Mouse (Mus musculus) adrenal gland, postnatal 4 days (tissue): Measurements from ENCODE around the gene Smg6. TPM values are rescaled to one million over a fixed set of nuclear protein-coding genes. Genes with fewer than 3 reads are reported as not detected.

Source experiments
- DNase-seq, 2 experiments: peaks; one replicate each; pipeline ENCODE4 v3.0.0; 2021 to 2022; ENCODE audit warnings: low spot score in 2 of 2, mixed read lengths in 2 of 2
- total RNA-seq, 2 experiments: library from RNA; stranded (reverse); gene quantifications; 2 replicates each; pipeline ENCODE4 v1.2.3; 2021

Smg6 gene
- total RNA-seq, 2 experiments from 2014 or later, result 32.7 to 37.8 TPM

DNA sequence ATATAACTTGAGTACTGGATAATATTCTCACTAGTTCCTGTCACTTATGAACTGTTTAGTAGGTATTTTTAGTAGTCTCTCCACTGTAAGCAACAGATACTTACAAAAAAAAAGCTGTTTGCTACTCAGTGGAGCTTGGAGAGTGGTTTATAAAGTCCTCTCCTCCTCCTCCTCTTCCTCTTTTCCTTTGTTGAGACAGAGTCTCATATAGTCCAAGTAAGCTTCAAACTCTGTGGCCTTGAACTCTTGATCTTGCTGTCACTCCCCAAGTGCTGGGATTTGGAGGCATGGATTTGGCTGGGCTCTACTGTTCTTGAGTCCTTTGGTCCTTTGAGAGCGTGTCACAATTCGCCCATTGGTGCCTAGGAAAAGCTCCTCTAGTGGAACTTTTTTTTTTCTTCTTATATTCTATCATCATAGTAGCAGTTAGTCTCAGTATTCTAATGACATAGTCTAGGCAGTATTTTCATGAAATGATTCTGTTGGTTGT, 1.7 kb downstream of the Smg6 start:
- DNase-seq, result no peak

- no peak for DNase-seq
Measured at GRCm38 (mm10) chr11:74929111-74929510, 3.5 kb downstream of the Smg6 start.

DNA sequence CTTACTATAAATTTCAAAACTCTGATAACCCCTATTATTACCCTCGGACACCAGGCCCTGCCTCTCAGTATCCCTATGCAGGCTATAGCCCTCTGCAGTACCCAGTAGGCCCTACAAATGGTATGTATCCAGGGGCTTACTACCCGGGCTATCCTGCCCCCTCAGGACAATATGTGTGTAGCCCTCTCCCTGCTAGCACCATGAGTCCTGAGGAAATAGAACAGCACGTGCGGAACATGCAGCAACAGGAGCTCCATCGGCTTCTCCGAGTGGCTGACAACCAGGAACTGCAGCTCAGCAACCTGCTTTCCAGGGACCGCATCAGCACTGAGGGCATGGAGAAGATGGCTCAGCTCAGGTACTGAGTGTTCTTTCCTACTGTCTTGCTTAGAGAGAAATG, 4.8 kb downstream of the Smg6 start:
- no peak for DNase-seq

DNA sequence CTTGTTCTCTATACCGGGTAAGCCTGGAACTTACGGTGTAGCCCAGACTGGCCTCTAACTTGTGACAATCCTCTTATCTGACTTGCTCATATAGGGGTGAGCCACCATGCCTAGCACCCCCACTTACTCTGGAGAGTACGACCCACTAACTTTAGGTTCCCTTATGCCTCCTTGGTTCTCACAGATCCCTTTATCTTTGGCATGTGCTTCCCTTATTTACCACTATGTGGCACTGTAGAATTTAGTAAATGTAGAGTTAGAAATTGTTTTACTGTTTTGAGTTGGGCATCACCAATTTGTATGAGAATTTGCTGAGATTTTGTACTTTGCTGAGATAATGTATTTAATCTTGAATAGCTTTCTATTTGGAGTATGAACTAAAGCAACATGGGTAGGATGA, 20.7 kb downstream of the Smg6 start:
- no peak for DNase-seq

GRCm38 (mm10) chr11:74954901-74955300, 29.3 kb downstream of the Smg6 start:
- no peak for DNase-seq

- no peak for DNase-seq
Measured at GRCm38 (mm10) chr11:74956006-74956405, 30.4 kb downstream of the Smg6 start.

DNA sequence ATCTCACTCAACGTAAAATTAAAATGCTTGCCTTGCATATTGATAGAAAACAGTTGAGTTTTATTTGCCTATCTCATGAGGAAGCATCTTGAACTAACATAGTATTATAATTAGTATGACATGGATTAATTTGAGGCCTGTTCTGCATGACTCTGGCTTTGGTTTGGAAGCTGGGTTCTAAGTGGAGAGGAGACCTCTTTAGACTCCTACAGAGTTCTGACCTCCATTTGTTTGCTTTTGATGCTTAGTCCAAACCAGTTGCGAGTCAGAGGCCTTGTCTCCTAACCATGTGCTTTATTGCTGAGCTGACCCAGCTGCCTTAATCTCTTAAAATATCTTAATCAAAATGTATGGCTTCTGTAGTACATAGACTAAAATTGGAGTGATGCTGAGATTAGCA, 32.0 kb downstream of the Smg6 start:
- DNase-seq, result no peak

DNA sequence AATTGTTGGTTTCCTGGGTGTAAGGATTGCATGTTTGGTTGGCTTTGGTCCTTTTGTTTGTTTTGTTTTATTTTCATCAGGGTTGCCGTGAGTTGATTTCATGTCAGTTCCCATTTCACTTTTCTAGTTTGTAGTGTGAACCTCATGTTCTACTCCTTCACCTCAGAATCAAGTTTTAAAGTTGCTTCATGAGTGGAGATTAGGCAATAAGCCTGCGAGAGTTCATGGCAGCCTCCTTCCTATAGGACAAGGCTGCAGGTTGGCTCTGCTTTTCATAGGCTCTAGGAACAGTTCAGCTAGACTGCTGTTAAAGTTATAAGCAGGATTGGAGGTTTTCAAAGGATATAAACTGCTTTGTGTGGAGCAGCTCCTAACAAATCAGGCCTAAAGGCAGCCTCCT, 33.9 kb downstream of the Smg6 start:
- no peak for DNase-seq

DNA sequence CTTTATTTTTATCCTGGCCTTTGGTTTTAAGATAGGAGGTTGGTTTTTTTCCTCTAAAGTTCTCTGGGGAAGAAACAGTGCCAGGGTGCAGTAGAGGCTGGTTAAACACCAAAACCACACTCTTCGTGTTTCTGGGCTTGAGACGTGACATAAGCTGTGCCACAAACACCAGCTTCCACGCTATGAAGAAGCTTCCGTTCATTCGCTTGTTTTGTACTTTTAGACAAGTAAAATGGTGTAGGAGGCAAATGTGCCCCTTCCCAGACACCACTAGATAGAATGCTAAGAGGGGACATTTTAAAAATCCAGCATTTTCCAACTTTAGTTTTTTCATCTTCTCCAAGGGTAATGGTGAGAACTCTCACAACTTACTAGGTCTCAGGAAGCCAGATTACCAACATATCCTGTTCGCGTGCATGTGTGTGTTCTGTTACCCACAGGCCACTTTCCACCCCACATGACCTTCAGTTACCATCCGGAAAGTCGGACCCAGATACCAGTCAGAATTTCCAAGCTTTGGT, 34.5 kb downstream of the Smg6 start:
- no peak for DNase-seq

DNA sequence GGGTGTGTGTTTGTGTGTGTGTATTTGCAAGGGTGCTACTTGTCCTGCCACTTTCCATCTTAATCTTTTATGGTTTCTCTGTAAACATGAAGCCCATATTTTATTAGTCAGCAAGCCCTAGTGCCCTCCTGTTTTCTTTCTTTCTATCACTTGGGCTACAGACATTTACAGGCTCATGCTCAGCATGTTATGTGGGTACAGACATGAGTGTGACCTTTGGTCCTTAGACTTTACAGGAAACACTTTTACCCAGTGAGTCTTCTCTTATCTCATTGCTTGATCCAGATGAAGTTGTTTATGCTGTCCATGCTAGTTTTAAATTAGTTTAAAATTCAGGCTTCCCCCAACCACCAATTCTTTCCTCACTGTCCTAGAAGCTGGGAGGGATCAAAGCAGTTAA, 36.3 kb downstream of the Smg6 start:
- no peak for DNase-seq

GRCm38 (mm10) chr11:74962846-74963407, 37.3 kb downstream of the Smg6 start:
- DNase-seq, result no peak

DNA sequence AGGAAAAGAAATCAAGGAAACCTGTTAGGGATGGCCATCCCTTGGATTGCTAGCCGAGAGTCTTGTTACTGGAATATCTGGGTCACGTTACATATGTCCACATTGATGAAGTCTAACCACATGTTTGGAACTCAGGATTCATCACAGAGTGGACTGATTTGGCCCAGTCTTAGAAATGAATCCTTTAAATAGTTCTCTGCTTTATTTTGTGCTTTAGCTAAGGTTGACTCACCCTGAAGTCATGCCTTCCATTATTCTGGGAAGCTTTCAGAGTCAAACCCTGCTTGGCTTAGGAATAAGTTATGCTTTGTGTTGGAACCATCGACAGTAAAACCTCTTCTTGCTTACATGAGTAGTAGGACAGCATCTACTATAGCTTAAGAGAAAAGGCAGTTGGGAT, 39.9 kb downstream of the Smg6 start:
- no peak for DNase-seq

DNA sequence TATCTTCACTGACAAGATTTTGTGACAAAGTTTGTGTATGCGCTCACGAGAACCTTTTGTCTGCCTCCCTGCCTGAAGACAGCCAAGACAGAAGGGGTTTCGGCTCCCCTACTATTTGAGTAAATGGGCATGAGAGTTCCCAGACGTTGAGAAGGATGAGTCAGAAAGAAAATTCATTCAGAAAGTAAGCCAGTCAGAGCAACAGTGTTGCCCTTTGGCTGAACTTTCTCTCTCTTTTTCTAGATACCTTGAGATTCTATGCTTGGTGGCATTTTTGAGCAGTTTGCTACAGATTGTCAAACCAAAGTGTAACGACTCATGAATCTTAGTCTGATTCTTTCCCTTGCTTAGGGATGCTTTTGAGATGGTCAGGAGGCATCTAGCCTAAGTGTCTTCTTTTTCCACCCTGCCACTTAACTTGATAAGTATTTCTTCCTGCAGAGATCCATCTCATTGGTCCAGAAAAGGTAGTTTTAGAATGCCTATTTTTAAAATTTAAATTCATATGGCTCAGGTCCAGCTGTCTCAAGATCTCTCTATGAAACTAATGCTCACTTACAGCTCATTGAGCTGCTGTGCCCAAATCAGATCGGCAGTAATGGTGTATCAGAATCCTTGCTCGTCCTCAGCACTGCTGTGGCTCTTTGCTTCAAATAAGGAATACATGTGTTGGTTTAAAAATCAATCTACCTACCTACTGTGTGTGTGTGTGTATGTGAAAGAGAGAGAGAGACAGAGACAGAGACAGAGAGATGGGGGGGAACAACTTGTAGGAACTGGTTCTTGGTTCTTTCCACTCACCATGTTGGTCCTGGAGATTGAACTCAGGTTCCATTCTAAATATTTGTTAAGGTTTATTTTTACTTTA, 47.9 kb downstream of the Smg6 start:
- DNase-seq, result no peak

GRCm38 (mm10) chr11:74974615-74975014, 49.0 kb downstream of the Smg6 start:
- no peak for DNase-seq

DNA sequence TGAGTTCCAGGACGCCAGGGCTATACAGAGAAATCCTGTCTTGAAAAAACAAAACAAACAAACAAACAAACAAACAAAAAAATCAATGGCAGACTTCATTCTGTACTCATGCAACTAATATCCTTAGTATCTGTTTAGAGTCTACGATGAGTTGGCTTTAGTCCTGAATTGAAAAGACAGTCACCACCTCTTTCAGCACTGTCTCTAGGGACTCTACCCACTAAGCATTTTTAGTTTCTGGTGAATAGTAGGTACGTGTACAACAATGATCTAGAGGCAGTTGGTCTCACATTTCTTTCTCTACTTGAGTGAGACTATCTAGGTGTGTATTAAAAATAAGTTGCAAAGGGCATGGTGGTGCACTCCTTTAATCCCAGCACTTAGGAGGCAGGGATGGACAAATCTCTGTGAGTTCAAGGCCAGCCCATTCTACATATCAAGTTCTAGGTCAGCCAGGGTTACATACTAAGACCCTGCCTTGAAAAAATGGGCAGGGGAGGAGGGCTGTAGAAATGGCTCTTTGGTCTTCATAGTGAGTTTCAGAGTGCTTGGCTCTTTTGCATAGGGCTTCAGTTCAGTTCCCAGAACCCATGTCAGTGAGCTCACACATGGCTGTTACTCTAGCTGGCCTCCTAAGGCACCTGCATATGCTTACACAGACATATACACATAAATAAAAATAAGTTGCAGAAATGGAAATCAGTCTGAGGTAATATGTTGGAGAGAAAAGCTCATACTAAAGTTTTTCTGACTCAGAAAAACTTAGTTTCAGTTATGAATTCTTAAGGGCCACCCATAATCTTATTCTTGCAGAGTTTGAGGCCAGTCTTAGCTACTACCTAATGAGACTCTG, 51.4 kb downstream of the Smg6 start:
- DNase-seq, result no peak

- peak; percentile 54 to 67 for DNase-seq
Measured at GRCm38 (mm10) chr11:74981464-74981863, 55.8 kb downstream of the Smg6 start.

- no peak for DNase-seq
Measured at GRCm38 (mm10) chr11:74982241-74982640, 56.6 kb downstream of the Smg6 start.

GRCm38 (mm10) chr11:74988162-74988561, 62.5 kb downstream of the Smg6 start:
- DNase-seq, result no peak

DNA sequence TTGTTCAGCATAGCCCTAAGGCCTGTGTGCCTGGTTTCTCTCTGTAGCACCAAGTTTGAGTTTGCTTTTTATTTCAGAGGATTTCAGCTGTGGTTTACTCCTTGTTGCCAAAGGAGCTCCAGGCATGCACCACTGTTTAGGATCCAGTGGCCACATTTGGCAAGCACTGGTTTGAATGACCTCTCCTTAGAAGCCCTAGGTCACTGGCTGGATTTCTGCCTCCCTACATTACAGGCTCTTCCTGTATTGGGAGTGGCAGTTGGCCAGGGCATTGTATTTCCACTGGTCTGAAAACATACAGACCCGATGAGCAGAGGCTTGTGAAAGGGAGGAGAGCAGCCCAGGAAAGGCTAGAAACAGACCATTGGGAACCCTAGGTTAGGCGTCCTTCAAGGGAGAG, 63.4 kb downstream of the Smg6 start:
- no peak for DNase-seq

DNA sequence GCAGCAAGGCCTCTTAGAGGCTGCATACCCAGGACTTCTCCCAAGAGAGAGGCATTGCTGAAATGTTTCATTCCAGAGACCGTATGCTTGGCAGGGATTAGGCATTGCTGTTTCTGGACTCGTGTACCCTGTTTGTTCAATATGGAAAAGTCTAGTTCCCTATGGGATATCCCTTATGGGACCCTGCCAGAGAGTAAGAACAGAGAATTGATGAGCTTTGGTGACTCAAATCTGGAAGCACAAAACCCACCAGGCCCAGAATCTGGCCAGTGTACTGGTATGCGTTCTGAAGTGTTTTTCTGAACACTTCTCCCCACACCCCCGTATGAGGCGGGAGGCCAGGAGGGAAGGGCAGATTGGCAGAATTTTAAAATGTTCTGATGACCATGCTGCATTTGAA, 64.9 kb downstream of the Smg6 start:
- no peak for DNase-seq

DNA sequence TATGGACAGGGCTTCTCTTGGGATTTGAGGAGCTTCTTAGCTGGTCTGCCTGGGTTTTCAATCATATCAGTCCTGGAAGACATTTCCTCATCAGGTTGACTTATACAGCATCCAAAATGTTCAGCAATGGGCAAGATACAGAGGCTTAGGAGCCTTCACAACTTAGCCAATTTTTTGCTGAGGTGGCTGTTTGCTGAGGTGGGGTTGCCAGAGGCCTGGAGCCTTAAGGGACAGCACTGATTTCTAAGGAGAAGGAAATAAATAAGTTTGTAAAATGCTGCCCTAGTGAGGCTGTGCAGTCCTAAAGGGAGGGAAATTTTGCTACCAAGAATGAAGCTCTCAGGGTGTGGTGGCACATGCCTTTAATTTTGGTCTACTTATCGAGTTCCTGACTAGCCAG, 65.7 kb downstream of the Smg6 start:
- DNase-seq, result no peak
